Mouse (Mus musculus) adipocyte (in vitro differentiated cells): ENCODE measurements at regions not wholly inside any gene's neighbourhood (a gene's known extent, or its start where the extent isn't known, plus 50 kb on each side); places are given as distances from the start of the nearest gene placed in this dataset.
"Not testable (repeated sequence)": the region's sequence is repeated elsewhere in the genome, so short reads cannot be mapped to it uniquely, and the experiment has no call there.

Experiments
- DNase-seq: peaks from one replicate; pipeline ENCODE4 v3.0.0-alpha.2; 2016; ENCODE audit warnings: low spot score

DNA sequence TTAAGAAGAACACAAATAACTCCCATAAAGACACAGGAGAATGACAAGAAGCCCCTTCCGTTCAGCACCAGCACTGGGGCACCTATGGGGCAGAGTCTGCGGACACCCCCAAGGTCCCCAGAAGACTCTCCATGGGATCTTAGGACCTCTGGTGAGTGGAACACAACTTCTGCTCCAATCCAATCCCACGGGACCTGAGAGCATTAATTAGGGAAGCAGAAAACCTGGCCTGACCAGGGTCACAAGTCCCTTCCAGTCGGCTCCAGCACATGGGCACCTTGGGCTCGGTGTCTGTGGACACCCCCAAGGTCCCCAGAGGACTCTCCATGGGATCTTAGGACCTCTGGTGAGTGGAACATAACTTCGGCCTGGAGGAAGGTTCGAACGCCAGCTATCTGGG, 59.0 kb upstream of the Btbd35f25 start:
- DNase-seq: not testable (repeated sequence)

DNA sequence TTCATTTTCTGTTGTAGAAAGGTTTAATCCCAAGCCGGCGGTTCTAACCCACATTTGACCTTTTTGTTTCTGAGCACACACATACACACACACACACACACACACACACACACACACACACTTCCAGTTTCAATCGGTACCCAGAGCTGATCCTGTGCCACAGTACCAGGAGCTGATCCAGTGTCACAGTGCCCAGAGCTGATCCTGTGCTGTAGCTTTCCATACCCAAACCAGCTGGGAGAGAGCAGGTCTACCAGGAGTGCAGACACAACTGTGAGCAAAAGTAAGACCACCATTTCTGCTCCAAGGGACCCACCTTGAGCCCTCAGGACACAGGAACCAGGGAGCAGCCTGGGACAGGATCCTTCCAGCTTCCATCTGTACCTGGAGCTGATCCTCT, 58.3 kb upstream of the Btbd35f25 start:
- peak; percentile 3 for DNase-seq
